Mouse (Mus musculus) G1E (cell line): Measurements from ENCODE around the gene Htr1f. TPM values are rescaled to one million over a fixed set of nuclear protein-coding genes. Genes with fewer than 3 reads are reported as not detected.

Experiments
- ATAC-seq: 2 replicates; pipeline ENCODE4 v1.8.0; 2016; ENCODE audit warnings: mild to moderate bottlenecking; ENCODE audit not compliant: insufficient number of reproducible peaks, poor library complexity, low FRiP score, severe bottlenecking; ENCODE audit errors: extremely low read depth
- DNase-seq: peaks from one replicate; pipeline ENCODE4 v3.0.0; 2012; ENCODE audit warnings: low spot score
- H3K27me3 ChIP-seq: 2 replicates; pipeline ENCODE4 v1.6.1; 2012; ENCODE audit warnings: mild to moderate bottlenecking, low read length, inconsistent platforms; ENCODE audit not compliant: insufficient read depth
- H3K36me3 ChIP-seq: replicated peaks from 2 replicates; pipeline ENCODE3; 2012; ENCODE audit warnings: mild to moderate bottlenecking, inconsistent platforms
- H3K4me1 ChIP-seq: 2 replicates; pipeline ENCODE4 v1.6.1; 2012; ENCODE audit warnings: low read depth, low read length, inconsistent platforms, mixed read lengths; ENCODE audit not compliant: insufficient read depth
- H3K4me3 ChIP-seq: 2 replicates; pipeline ENCODE4 v1.5.1; 2012; ENCODE audit warnings: low read depth, mild to moderate bottlenecking, inconsistent platforms, low read length, moderate library complexity, mixed read lengths
- H3K9me3 ChIP-seq: replicated peaks from 2 replicates; pipeline ENCODE4 v1.6.1; 2012; ENCODE audit warnings: inconsistent platforms
- CTCF ChIP-seq: IDR thresholded peaks from 2 replicates; pipeline ENCODE4 v1.5.1; 2012; ENCODE audit warnings: low read depth, low read length, inconsistent platforms, mixed read lengths
- GATA1 ChIP-seq: IDR thresholded peaks from 2 replicates; pipeline ENCODE4 v1.6.1; 2012; ENCODE audit warnings: borderline replicate concordance, low read length, inconsistent platforms, mixed read lengths
- GATA2 ChIP-seq: IDR thresholded peaks from 2 replicates; pipeline ENCODE4 v1.6.1; 2012; ENCODE audit warnings: low read depth, low read length, inconsistent platforms, borderline replicate concordance
- POLR2AphosphoS5 ChIP-seq: IDR thresholded peaks from 2 replicates; pipeline ENCODE4 v1.6.1; 2012; ENCODE audit warnings: low read depth, low read length, inconsistent platforms; ENCODE audit not compliant: insufficient replicate concordance
- TAL1 ChIP-seq: conservative IDR thresholded peaks from 2 replicates; pipeline ENCODE4 v1.6.1; 2012; ENCODE audit warnings: low read depth, low read length, inconsistent platforms, mixed read lengths
- polyA plus RNA-seq: library from polyadenylated mRNA; stranded (reverse); fragments of >175 nt; gene quantifications from 2 replicates; pipeline ENCODE4 v1.2.3, GENCODE M21; 2012
- total RNA-seq, 2 experiments: library from RNA; stranded (forward) in 1 of 2; stranded (reverse) in 1 of 2; fragments of 200-1000 nt in 1 of 2; fragments of >200 nt in 1 of 2; fragmentation: Nextera tagmentation in 1 of 2; gene quantifications; 2 replicates each; pipeline ENCODE4 v1.2.3; 2014 to 2017

The Htr1f gene
- total and polyA plus RNA-seq, 3 experiments, result not detected

- Histone ChIP-seq H3K4me3 (no peak overlapping the region), H3K27me3 (no peaks in the 10 kb centered on the region), H3K4me1 (peaks cover 9% of the 10 kb centered on the region), H3K9me3 (peaks cover 7% of the 10 kb centered on the region), H3K36me3 (no peaks in the 10 kb centered on the region)
- DNase-seq, result no peak
- ATAC-seq, result no peak
- TF ChIP-seq POLR2AphosphoS5, result no peak
- no peak for TF ChIP-seq TAL1
- TF ChIP-seq GATA1, result no peak
- no peak for TF ChIP-seq GATA2
- no peak for TF ChIP-seq CTCF
These were observed 220.5 kb downstream of the Htr1f start for GRCm38 (mm10) chr16:64885142-64885541.

GRCm38 (mm10) chr16:64884420-64884838 lies 221.2 kb downstream of the Htr1f start:
- TF ChIP-seq GATA2 (no peak), GATA1 (no peak), POLR2AphosphoS5 (no peak), CTCF (no peak), TAL1 (no peak)
- Histone ChIP-seq H3K36me3 (no peaks in the 10 kb centered on the region), H3K4me3 (no peak overlapping the region), H3K4me1 (peaks cover 9% of the 10 kb centered on the region), H3K27me3 (no peaks in the 10 kb centered on the region), H3K9me3 (peaks cover 7% of the 10 kb centered on the region)
- DNase-seq (no peak), ATAC-seq (0 out of 2 replicates have a peak, but pooled peaks have one; percentile 8)

DNA sequence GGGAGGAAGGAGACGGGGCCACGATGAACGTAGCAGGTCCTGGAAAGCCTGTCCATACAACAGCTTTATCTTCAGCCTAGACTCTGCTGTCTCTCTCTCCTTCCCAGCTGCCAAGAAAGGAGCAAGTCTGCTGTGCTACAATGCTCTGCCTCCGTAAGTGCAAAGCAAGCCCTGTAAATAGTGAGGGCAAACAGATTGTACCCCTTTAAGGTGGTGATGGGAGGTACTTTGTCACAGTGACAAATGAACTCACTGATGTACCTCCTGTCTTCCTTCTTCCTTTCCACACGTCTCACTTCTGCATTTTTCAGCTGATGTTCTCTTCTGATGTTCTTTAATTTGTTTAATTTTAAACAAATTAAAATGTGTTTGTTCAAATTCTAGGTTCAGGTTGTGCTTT lies 221.8 kb downstream of the Htr1f start:
- Histone ChIP-seq H3K4me3 (no peak overlapping the region), H3K4me1 (peaks cover 9% of the 10 kb centered on the region), H3K36me3 (no peaks in the 10 kb centered on the region), H3K27me3 (no peaks in the 10 kb centered on the region), H3K9me3 (peaks cover 4% of the 10 kb centered on the region)
- no peak for DNase-seq
- TF ChIP-seq TAL1, result no peak
- ATAC-seq, result no peak

- Histone ChIP-seq H3K4me3 (no peak overlapping the region), H3K9me3 (no peaks in the 10 kb centered on the region), H3K36me3 (no peaks in the 10 kb centered on the region), H3K4me1 (peaks cover 14% of the 10 kb centered on the region), H3K27me3 (no peaks in the 10 kb centered on the region)
- TF ChIP-seq TAL1 (no peak), CTCF (no peak), GATA1 (no peak), GATA2 (no peak), POLR2AphosphoS5 (no peak)
- DNase-seq (no peak), ATAC-seq (no peak)
These were observed 224.2 kb downstream of the Htr1f start for GRCm38 (mm10) chr16:64881442-64881841.

DNA sequence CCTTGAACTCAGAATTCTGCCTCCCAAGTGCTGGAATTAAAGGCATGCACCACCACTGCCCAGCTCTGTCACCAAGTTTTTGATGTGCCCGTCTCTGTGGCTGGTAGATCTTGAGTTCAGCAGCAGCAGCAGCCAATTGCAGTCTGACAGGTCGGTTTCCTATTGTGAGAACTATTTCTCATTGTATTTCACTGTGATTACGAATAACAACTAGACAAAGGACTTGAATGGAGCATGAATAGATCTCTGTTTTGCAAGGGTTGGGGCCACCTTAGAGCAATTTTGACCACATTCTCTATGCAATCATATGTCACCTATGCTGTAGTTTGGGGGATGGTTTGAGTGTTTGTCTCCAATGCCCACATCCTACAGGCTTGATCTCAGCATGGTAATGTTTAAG lies 224.7 kb downstream of the Htr1f start:
- no peaks in the 10 kb centered on the region for H3K36me3 ChIP-seq
- no peaks in the 10 kb centered on the region for H3K27me3 ChIP-seq
- H3K4me1 ChIP-seq, result peaks cover 18% of the 10 kb centered on the region
- ATAC-seq (no peak), DNase-seq (no peak)
- no peaks in the 10 kb centered on the region for H3K9me3 ChIP-seq
- TF ChIP-seq GATA2 (no peak), POLR2AphosphoS5 (no peak), GATA1 (no peak), CTCF (no peak), TAL1 (no peak)
- no peak overlapping the region for H3K4me3 ChIP-seq

- DNase-seq (no peak), ATAC-seq (no peak)
- Histone ChIP-seq H3K27me3 (no peaks in the 10 kb centered on the region), H3K4me3 (no peak overlapping the region), H3K36me3 (no peaks in the 10 kb centered on the region), H3K9me3 (no peaks in the 10 kb centered on the region), H3K4me1 (peaks cover 20% of the 10 kb centered on the region)
- no peak for TF ChIP-seq POLR2AphosphoS5
- TF ChIP-seq CTCF, result no peak
- TF ChIP-seq GATA1, result no peak
- no peak for TF ChIP-seq GATA2
- no peak for TF ChIP-seq TAL1
These were observed 225.9 kb downstream of the Htr1f start for GRCm38 (mm10) chr16:64879735-64880134.

GRCm38 (mm10) chr16:64878611-64879132 lies 227.0 kb downstream of the Htr1f start:
- Histone ChIP-seq H3K4me3 (no peak overlapping the region), H3K36me3 (no peaks in the 10 kb centered on the region), H3K27me3 (no peaks in the 10 kb centered on the region), H3K9me3 (no peaks in the 10 kb centered on the region), H3K4me1 (peaks cover 17% of the 10 kb centered on the region)
- TF ChIP-seq GATA1, result no peak
- no peak for TF ChIP-seq TAL1
- no peak for TF ChIP-seq GATA2
- TF ChIP-seq POLR2AphosphoS5, result no peak
- TF ChIP-seq CTCF, result no peak
- DNase-seq, result no peak
- ATAC-seq, result no peak
